Mouse (Mus musculus): ENCODE data around the gene Tmcc1.
"Not testable (repeated sequence)": the region's sequence is repeated elsewhere in the genome, so short reads cannot be mapped to it uniquely, and the experiment has no call there.

The Tmcc1 gene

DNA sequence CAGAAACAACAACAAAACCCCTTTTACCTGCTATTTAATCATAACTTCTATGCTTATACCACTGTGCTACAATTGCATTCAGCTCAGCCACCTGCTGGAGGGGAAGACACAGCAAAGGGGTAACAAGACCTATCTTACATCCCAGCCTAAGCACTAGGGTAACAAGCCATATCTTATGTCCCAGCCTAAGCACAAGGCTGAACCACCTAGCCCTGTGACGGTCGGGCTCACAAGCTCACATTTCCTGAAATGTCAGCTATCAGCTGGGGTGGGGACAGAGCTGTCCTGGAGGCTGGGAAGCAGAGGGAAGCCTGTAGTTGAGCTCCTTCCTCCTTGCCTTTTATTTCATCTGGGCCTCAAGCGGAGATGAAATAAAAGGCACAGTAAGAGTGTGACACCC lies 115.7 kb downstream of the Tmcc1 start:
- no peak for DNase-seq (ENCODE audit: low read depth, low spot score)

DNA sequence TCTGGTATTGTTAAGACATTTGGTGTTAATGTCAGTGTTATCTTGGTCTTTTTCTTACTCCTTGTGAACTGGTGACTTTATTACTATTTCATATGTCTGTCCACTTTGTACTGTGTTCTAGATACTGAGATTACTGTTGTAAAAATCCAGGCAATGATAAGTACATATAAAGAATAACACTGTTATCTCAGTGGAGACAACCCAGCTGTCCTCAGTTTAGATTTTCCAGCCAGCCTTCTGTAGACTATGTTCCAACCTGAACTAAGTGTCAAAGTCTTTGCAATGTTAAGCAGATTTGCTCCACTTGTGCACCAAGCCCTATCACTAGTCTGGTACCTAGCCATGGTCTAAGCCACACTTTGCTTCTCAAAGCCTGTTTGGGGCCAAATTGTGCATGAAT lies 118.4 kb downstream of the Tmcc1 start:
- DNase-seq (ENCODE audit: low read depth, low spot score) = no peak

DNA sequence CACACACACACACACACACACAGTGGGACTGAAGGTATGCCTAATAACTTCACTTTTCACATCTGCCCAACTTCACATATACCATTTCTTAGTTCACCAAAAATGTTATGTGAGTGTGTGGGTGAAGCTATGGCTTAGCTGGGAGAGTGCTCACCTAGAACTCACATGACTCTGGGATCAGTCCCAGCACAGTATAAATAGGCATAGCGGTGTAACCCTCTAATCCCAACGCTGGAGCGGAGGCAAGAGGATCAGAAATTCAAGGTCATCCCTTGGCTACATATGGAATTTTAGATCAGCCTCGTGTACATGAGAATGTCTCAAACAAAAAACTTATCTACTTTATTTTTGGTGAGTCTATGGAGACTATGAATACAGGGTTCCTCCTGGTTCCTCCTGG lies 119.7 kb downstream of the Tmcc1 start:
- no peak for DNase-seq (ENCODE audit: low read depth, low spot score)

DNA sequence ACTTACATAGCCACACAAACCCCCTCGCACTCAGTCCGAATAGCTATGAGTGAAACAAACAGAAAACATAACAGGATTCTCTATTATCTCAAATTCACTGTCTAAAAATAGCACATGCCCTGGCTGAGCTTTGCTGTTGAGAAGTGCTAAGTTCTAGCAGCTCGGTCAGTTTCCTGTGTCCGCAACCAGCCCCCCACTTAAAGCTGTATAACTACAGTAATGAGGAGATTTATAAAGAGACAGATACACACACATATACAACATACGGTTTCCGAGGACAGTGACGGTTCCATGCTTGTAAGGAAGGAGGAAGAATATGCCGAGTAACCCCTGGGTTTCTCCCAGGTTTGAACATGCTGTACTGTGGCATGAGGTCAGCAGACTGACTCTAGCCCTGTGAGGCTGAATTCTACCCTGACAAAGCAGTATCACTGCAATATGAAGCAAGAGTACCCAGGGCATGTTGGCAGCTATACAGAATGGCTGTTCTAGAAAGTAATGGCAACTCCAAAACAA lies 120.5 kb downstream of the Tmcc1 start:
- DNase-seq (ENCODE audit: low read depth, low spot score) = no peak

- DNase-seq (ENCODE audit: low read depth, low spot score) = no peak
These were observed 121.0 kb downstream of the Tmcc1 start for GRCm38 (mm10) chr6:116072221-116072745.

GRCm38 (mm10) chr6:116071781-116072180 lies 121.5 kb downstream of the Tmcc1 start:
- DNase-seq (ENCODE audit: low read depth, low spot score) = no peak

DNA sequence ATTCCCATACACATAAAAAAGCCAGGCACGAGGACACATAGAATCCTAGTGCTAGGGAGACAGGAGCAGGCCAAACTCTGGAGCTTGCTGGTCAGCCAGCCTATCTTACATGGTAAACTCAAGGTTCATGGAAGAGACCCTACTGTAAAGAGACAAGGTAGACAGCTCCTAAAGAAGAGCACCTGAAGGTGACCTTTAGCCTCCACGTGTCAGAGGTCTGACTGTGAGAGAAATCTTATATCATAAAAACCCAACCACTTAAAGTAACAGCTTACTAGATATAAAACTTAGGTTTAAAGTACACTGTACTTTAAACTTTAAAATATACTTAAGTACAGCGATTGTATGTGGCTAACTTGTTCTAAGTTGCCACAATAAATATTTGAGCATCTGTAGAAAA lies 122.7 kb downstream of the Tmcc1 start:
- DNase-seq (ENCODE audit: low read depth, low spot score) = no peak

- no peak for DNase-seq (ENCODE audit: low read depth, low spot score)
These were observed 129.8 kb downstream of the Tmcc1 start for GRCm38 (mm10) chr6:116063516-116063915.

GRCm38 (mm10) chr6:116059542-116059941 lies 133.7 kb downstream of the Tmcc1 start:
- DNase-seq (ENCODE audit: low read depth, low spot score) = not testable (repeated sequence)

- no peak for DNase-seq (ENCODE audit: low read depth, low spot score)
These were observed 134.6 kb downstream of the Tmcc1 start for GRCm38 (mm10) chr6:116058541-116059300.

- DNase-seq (ENCODE audit: low read depth, low spot score) = no peak
These were observed 136.5 kb downstream of the Tmcc1 start for GRCm38 (mm10) chr6:116056676-116057264.

DNA sequence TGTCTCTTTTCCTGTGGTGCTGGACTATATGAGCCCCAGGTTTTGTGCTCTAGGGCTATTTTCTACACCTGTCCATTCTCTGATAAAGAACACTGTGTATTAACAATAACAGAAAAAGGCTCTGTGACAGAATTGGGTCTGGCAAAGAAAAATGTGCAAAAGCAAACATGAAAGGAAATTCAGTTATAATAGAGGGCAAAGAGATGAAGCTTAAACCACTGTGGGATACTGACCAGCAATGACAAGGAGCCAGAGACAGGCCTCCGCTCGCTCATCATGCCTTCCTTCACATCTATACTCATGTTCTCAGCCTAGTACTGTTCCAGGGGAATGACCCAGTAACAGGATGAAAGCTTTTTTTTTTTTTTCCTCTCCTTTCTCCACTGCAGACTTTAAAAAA lies 137.5 kb downstream of the Tmcc1 start:
- DNase-seq (ENCODE audit: low read depth, low spot score) = no peak

DNA sequence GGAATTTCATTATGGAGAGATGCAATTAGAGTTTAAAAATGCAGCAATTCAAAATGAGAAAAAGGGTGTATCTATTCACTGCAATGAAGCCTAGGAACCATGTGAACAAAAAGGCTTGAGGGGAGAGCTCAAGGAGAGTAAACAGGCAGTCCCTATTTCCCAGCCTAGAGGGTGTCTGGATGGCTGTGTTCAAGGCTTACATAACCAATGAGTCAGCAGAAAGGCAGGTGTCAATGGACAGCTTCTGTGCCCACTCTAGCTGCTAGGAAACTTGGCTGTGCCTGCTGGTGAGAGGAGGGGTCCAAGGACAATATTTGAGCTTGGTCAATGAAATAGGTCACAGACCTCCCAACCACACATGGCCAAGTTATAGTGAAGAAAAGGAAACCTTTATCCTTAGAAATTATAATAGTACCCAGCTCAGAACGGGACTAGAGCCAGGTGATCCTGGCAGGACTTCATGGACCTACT lies 138.2 kb downstream of the Tmcc1 start:
- DNase-seq (ENCODE audit: low read depth, low spot score) = no peak

- no peak for DNase-seq (ENCODE audit: low read depth, low spot score)
These were observed 145.4 kb downstream of the Tmcc1 start for GRCm38 (mm10) chr6:116047896-116048295.

DNA sequence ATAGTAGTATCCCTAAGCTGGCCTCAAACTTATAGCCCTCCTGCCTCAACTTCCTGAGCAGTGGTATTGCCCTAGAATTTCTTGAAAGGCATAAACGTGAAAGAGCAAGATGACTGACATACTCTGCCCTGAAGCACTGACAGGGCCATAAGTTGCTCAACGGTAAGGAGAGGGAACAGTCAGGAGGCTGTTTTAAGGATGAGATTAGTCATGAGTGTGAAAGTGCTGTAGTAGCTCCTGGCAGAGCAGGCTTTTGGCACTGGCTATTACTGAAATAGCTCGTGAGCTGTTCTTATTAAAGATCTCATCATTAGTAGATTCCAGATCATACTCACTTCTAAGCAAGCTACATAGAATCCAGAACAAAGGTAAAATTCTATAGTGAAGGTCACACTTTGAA lies 145.9 kb downstream of the Tmcc1 start:
- no peak for DNase-seq (ENCODE audit: low read depth, low spot score)

DNA sequence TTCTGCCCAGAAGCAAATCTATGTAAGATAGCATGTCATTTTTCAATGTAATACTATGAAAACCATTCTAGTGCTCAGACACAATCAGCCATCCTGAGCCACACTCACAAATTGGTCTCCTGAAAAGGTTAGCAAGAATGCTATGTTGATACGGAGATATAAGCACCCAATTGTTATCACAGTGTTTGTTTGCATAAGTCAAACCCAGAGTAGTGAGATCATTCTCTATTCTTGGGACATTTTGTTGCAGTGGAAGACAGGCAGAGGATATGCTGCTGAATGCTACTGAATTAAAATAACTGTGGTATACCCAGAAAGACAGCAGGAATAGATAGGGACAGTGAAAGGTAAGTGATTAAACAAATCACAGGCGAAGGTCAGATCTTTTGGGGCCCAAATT lies 149.2 kb downstream of the Tmcc1 start:
- DNase-seq (ENCODE audit: low read depth, low spot score) = no peak

DNA sequence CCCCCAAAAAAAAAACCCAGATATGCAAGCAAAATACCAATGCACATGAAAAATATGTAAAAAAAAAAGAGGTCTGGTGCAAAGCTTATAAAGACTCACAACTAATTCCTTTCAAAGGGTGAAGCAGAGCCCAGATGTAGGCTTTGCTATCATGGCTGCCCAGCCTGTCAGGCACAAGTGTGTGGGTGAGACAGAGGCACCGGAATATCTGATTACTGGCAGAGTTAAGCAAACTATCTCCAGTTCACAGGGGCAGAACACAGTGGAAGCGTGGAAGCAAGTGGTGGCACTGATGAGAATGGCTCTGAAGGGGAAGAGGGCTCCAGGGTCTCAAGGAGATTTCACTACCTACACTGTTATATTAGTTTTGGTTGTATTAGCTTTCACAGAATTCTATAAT lies 155.1 kb downstream of the Tmcc1 start:
- no peak for DNase-seq (ENCODE audit: low read depth, low spot score)

GRCm38 (mm10) chr6:116037281-116037831 lies 155.9 kb downstream of the Tmcc1 start:
- no peak for DNase-seq (ENCODE audit: low read depth, low spot score)

- no peak for DNase-seq (ENCODE audit: low read depth, low spot score)
These were observed 156.7 kb downstream of the Tmcc1 start for GRCm38 (mm10) chr6:116036555-116036954.

- no peak for DNase-seq (ENCODE audit: low read depth, low spot score)
These were observed 162.2 kb downstream of the Tmcc1 start for GRCm38 (mm10) chr6:116031052-116031451.

DNA sequence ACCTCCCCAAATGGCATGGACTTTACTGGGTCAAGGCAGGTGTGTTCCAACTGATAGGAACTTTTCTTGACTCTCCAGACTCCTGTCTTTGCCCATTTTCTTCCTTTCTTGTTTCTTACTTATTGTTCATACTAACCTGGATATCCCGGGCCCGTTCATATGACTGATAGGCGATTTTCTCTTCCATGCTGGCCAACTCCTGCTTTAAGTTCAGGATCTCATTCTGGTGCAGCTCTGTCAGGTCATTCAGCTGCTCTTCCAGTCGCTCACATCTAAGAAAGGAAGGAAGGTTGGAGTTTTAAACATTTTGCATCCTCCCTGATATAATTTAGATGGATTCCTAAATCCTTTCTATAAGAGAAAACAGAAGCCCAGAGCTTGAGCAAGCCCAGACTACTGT lies 168.6 kb downstream of the Tmcc1 start:
- DNase-seq (ENCODE audit: low read depth, low spot score) = no peak

- DNase-seq (ENCODE audit: low read depth, low spot score) = no peak
These were observed 171.3 kb downstream of the Tmcc1 start for GRCm38 (mm10) chr6:116021961-116022485.
